Mouse (Mus musculus): ENCODE results near the gene Agps.

GRCm38 (mm10) chr2:75874008-75874559 is 42.1 kb downstream of the Agps start:
- TF ChIP-seq CTCF (IDR thresholded peaks at IDR 0.05; ENCODE audit: extremely low read depth, insufficient read length, insufficient replicate concordance, low read depth, low read length), result no peak
- no peak for TF ChIP-seq POLR2A (IDR thresholded peaks at IDR 0.05; ENCODE audit: low read depth, low read length)
